Mouse (Mus musculus) heart, embryonic 12.5 days (tissue): ENCODE data around the gene Gm9780. TPM values are rescaled to one million over a fixed set of nuclear protein-coding genes. Genes with fewer than 3 reads are reported as not detected.
"Not testable (repeated sequence)": the region's sequence is repeated elsewhere in the genome, so short reads cannot be mapped to it uniquely, and the experiment has no call there.

Source experiments
- ATAC-seq: fragments of 200-750 bp; cut with Nextera tagmentation; 2 replicates; pipeline ENCODE4 v1.8.0; 2017; ENCODE audit warnings: moderate TSS enrichment, moderate library complexity; ENCODE audit not compliant: insufficient number of reproducible peaks, low FRiP score
- H3K27ac ChIP-seq: fragments of 300-500 bp; sonication (generic); 2 replicates; pipeline ENCODE4 v1.5.1; 2016; ENCODE audit warnings: mild to moderate bottlenecking, moderate library complexity; ENCODE audit not compliant: poor library complexity, severe bottlenecking
- H3K27me3 ChIP-seq: fragments of 300-500 bp; sonication (generic); replicated peaks from 2 replicates; pipeline ENCODE4 v1.6.1; 2016; ENCODE audit warnings: mild to moderate bottlenecking, moderate library complexity
- H3K36me3 ChIP-seq: fragments of 300-500 bp; sonication (generic); 2 replicates; pipeline ENCODE4 v1.6.1; 2016; ENCODE audit warnings: mild to moderate bottlenecking, moderate library complexity
- H3K4me1 ChIP-seq: fragments of 300-500 bp; sonication (generic); replicated peaks from 2 replicates; pipeline ENCODE4 v1.6.1; 2016; ENCODE audit warnings: mild to moderate bottlenecking
- H3K4me2 ChIP-seq: fragments of 300-500 bp; sonication (generic); 2 replicates; pipeline ENCODE4 v1.6.1; 2016; ENCODE audit warnings: mild to moderate bottlenecking, moderate library complexity
- H3K4me3 ChIP-seq: fragments of 300-500 bp; sonication (generic); 2 replicates; pipeline ENCODE4 v1.5.1; 2016; ENCODE audit warnings: mild to moderate bottlenecking
- H3K9ac ChIP-seq: fragments of 300-500 bp; sonication (generic); 2 replicates; pipeline ENCODE4 v1.6.1; 2016; ENCODE audit warnings: mild to moderate bottlenecking, moderate library complexity
- H3K9me3 ChIP-seq: fragments of 300-500 bp; sonication (generic); replicated peaks from 2 replicates; pipeline ENCODE4 v1.6.1; 2016; ENCODE audit warnings: mild to moderate bottlenecking, moderate library complexity
- WGBS: fragments of 180-500 bp; shearing (Covaris S2); methylation state at CpG from one replicate; pipeline ENCODE4 v1.1.7; 2016; 5-methylcytosine and 5-hydroxymethylcytosine counted together
- polyA plus RNA-seq: library from polyadenylated mRNA; unstranded; fragments of >200 nt; fragmentation: Nextera tagmentation; extraction: Ambion mirVana; gene quantifications from 2 replicates; pipeline ENCODE4 v1.2.1, GENCODE M21; 2016

Gene Gm9780
- polyA plus RNA-seq = 1.4 and 2.2 TPM in 2 replicates

- H3K27ac ChIP-seq, H3K36me3 ChIP-seq, H3K4me2 ChIP-seq, H3K9ac ChIP-seq, H3K4me1 ChIP-seq, H3K27me3 ChIP-seq, H3K4me3 ChIP-seq, ATAC-seq, H3K9me3 ChIP-seq: not testable (repeated sequence)
- no CpG with 5 or more reads among the region's 26 CpGs for WGBS
Observed at GRCm38 (mm10) chr14:26042611-26043010, at the start of gene Gm9780. TSS of gene Gm9780 (minus strand) at chr14:26042711.

GRCm38 (mm10) chr14:26081997-26082396 lies 39.5 kb upstream of the Gm9780 start, which contains the start of gene Cphx3:
TSS of gene Cphx3 (plus strand) at chr14:26082297.
- not testable (repeated sequence) for ATAC-seq, H3K9ac ChIP-seq, H3K27me3 ChIP-seq, H3K9me3 ChIP-seq, H3K4me3 ChIP-seq, H3K4me2 ChIP-seq, H3K4me1 ChIP-seq, H3K36me3 ChIP-seq, H3K27ac ChIP-seq
- no CpG with 5 or more reads among the region's 1 CpGs for WGBS

GRCm38 (mm10) chr14:26081216-26081615 lies 38.7 kb upstream of the Gm9780 start, which contains the start of gene Cphx2:
TSS of gene Cphx2 (plus strand) at chr14:26081516.
- not testable (repeated sequence) for H3K9ac ChIP-seq, ATAC-seq, H3K4me3 ChIP-seq, H3K4me2 ChIP-seq, H3K9me3 ChIP-seq, H3K36me3 ChIP-seq, H3K27ac ChIP-seq, H3K27me3 ChIP-seq, H3K4me1 ChIP-seq
- WGBS = no CpG with 5 or more reads among the region's 6 CpGs

GRCm38 (mm10) chr14:26076620-26077390 lies 34.3 kb upstream of the Gm9780 start:
- H3K27me3 ChIP-seq, H3K4me2 ChIP-seq, H3K9me3 ChIP-seq, H3K4me3 ChIP-seq, H3K9ac ChIP-seq, H3K4me1 ChIP-seq, ATAC-seq, H3K27ac ChIP-seq, H3K36me3 ChIP-seq: not testable (repeated sequence)
- WGBS = no CpG with 5 or more reads among the region's 5 CpGs

- WGBS = no CpG with 5 or more reads among the region's 10 CpGs
Observed at GRCm38 (mm10) chr14:26067325-26067633, 24.8 kb upstream of the Gm9780 start, which contains the start of gene Tmem254c. TSS of gene Tmem254c (minus strand) at chr14:26067355.

GRCm38 (mm10) chr14:26066574-26067324 lies 24.2 kb upstream of the Gm9780 start:
- H3K4me1 ChIP-seq, H3K27ac ChIP-seq, H3K4me2 ChIP-seq, H3K27me3 ChIP-seq, H3K9ac ChIP-seq, ATAC-seq, H3K4me3 ChIP-seq, H3K9me3 ChIP-seq, H3K36me3 ChIP-seq: not testable (repeated sequence)
- WGBS = no CpG with 5 or more reads among the region's 44 CpGs

More at GRCm38 (mm10) chr14:26067325-26067633, 24.8 kb upstream of the Gm9780 start, which contains the start of gene Tmem254c:
- not testable (repeated sequence) for H3K27ac ChIP-seq, H3K4me2 ChIP-seq, H3K9ac ChIP-seq, H3K4me1 ChIP-seq, H3K9me3 ChIP-seq, H3K36me3 ChIP-seq, ATAC-seq, H3K4me3 ChIP-seq, H3K27me3 ChIP-seq

GRCm38 (mm10) chr14:26059362-26059761 lies 16.9 kb upstream of the Gm9780 start:
- H3K4me1 ChIP-seq, ATAC-seq, H3K4me2 ChIP-seq, H3K4me3 ChIP-seq, H3K9me3 ChIP-seq, H3K9ac ChIP-seq, H3K36me3 ChIP-seq, H3K27ac ChIP-seq, H3K27me3 ChIP-seq: not testable (repeated sequence)
- WGBS = no CpG with 5 or more reads among the region's 6 CpGs

- not testable (repeated sequence) for H3K4me1 ChIP-seq, H3K36me3 ChIP-seq, H3K4me2 ChIP-seq, H3K9ac ChIP-seq, H3K27me3 ChIP-seq, H3K27ac ChIP-seq, H3K4me3 ChIP-seq, H3K9me3 ChIP-seq, ATAC-seq
- WGBS = no CpG with 5 or more reads among the region's 3 CpGs
Observed at GRCm38 (mm10) chr14:26058184-26058583, 15.7 kb upstream of the Gm9780 start.

- WGBS = no CpG with 5 or more reads among the region's 9 CpGs
- not testable (repeated sequence) for H3K4me1 ChIP-seq, H3K4me2 ChIP-seq, H3K4me3 ChIP-seq, H3K9ac ChIP-seq, H3K36me3 ChIP-seq, H3K9me3 ChIP-seq, H3K27me3 ChIP-seq, H3K27ac ChIP-seq, ATAC-seq
Observed at GRCm38 (mm10) chr14:26048767-26049166, 6.3 kb upstream of the Gm9780 start.

GRCm38 (mm10) chr14:26047026-26047425 lies 4.5 kb upstream of the Gm9780 start:
- not testable (repeated sequence) for H3K27ac ChIP-seq, H3K4me1 ChIP-seq, H3K4me3 ChIP-seq, H3K27me3 ChIP-seq, H3K9ac ChIP-seq, H3K4me2 ChIP-seq, H3K9me3 ChIP-seq, ATAC-seq, H3K36me3 ChIP-seq
- no CpG with 5 or more reads among the region's 8 CpGs for WGBS

GRCm38 (mm10) chr14:26045007-26045406 lies 2.5 kb upstream of the Gm9780 start:
- not testable (repeated sequence) for H3K4me2 ChIP-seq, H3K27me3 ChIP-seq, H3K36me3 ChIP-seq, H3K27ac ChIP-seq, H3K4me1 ChIP-seq, H3K9me3 ChIP-seq, ATAC-seq, H3K4me3 ChIP-seq, H3K9ac ChIP-seq
- WGBS = no CpG with 5 or more reads among the region's 5 CpGs
